Mouse (Mus musculus): ENCODE measurements around the gene 1810013L24Rik.

DNA sequence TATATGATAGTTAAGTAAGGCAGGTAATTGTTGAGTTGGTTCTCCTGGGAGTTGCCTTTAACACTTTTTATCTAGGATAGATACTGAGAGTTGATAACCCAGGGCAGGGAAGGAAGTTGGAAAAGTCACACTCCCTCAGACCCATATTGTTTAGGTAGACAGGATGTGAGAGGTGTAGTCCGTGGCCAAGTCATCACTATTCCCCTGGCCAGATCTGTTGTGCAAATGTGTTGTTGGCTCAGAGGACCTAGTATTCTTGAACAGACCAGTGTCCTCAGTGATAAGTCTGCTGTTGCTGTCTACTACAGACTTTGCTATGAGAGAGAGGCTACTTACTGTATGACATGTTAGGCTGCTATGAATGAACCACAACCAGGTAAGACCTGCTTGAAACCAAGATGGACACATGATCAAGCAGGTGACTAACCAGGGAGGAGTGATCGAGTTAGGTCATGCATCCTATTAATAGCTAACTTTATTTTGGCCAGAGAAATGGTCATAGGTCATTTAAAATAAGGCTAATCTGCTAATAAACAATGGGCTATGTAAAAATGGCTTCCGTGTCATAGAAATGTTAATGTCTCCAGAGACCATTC, 13.8 kb downstream of the 1810013L24Rik start:
- TF ChIP-seq POLR2A (IDR thresholded peaks at IDR 0.05; ENCODE audit: borderline replicate concordance, extremely low read depth, insufficient read depth, insufficient read length, poor library complexity, severe bottlenecking) (no peak), CTCF (IDR thresholded peaks at IDR 0.05; ENCODE audit: borderline replicate concordance, extremely low read depth, insufficient read depth, insufficient read length) (no peak)

All from brain, embryonic 14.5 days (tissue).